Mouse (Mus musculus) MEL (cell line): ENCODE results near the gene Tm4sf4. TPM values are rescaled to one million over a fixed set of nuclear protein-coding genes. Genes with fewer than 3 reads are reported as not detected.

Source experiments
- DNase-seq: peaks from one replicate; pipeline ENCODE4 v3.0.0; 2011; ENCODE audit warnings: low read depth, low spot score
- H3K27ac ChIP-seq: 2 replicates; pipeline ENCODE4 v1.5.1; 2012; ENCODE audit warnings: low read depth, mild to moderate bottlenecking, control low read depth, low read length, moderate library complexity; ENCODE audit not compliant: control insufficient read depth
- H3K27me3 ChIP-seq, 2 experiments: fragments of 150-350 bp in 1 of 2; sonication (generic) in 1 of 2; 2 replicates each; pipeline ENCODE4 v1.6.1; 2012; ENCODE audit warnings: low read length in 2 of 2, mild to moderate bottlenecking in 2 of 2, improper control_type of control experiment in 1 of 2, moderate library complexity in 1 of 2; ENCODE audit not compliant: insufficient read depth in 2 of 2, control insufficient read depth in 1 of 2
- H3K36me3 ChIP-seq, 2 experiments: 2 replicates each; pipeline ENCODE4 v1.6.1; 2012 to 2014; ENCODE audit warnings: low read length in 2 of 2, improper control_type of control experiment in 1 of 2, inconsistent platforms in 1 of 2, mild to moderate bottlenecking in 1 of 2; ENCODE audit not compliant: insufficient read depth in 2 of 2, control insufficient read depth in 1 of 2
- H3K4me1 ChIP-seq, 2 experiments: fragments of 150-350 bp in 1 of 2; sonication (generic) in 1 of 2; 2 replicates each; pipeline ENCODE4 v1.6.1; 2012; ENCODE audit warnings: low read length in 2 of 2, improper control_type of control experiment in 1 of 2, mild to moderate bottlenecking in 1 of 2; ENCODE audit not compliant: insufficient read depth in 2 of 2, control insufficient read depth in 1 of 2
- H3K4me3 ChIP-seq, 2 experiments: fragments of 150-350 bp in 1 of 2; sonication (generic) in 1 of 2; 2 replicates each; pipeline ENCODE4 v1.5.1; 2012; ENCODE audit warnings: low read depth in 2 of 2, low read length in 2 of 2, mild to moderate bottlenecking in 2 of 2, moderate library complexity in 2 of 2, control low read depth in 1 of 2, improper control_type of control experiment in 1 of 2; ENCODE audit not compliant: control insufficient read depth in 1 of 2, insufficient read depth in 1 of 2
- H3K79me2 ChIP-seq: 2 replicates; pipeline ENCODE4 v1.6.1; 2012; ENCODE audit warnings: mild to moderate bottlenecking, low read length, moderate library complexity; ENCODE audit not compliant: control insufficient read depth, poor library complexity, insufficient read depth
- H3K9ac ChIP-seq: 2 replicates; pipeline ENCODE4 v1.6.1; 2012; ENCODE audit warnings: low read depth, mild to moderate bottlenecking, control low read depth, low read length, moderate library complexity; ENCODE audit not compliant: control insufficient read depth, poor library complexity, severe bottlenecking
- H3K9me3 ChIP-seq: fragments of 150-350 bp; sonication (generic); replicated peaks from 2 replicates; pipeline ENCODE4 v1.6.1; 2012; ENCODE audit warnings: mild to moderate bottlenecking, low read length, improper control_type of control experiment, moderate library complexity; ENCODE audit not compliant: insufficient read depth
- CHD2 ChIP-seq: IDR thresholded peaks from 2 replicates; pipeline ENCODE4 v1.6.1; 2011; ENCODE audit warnings: low read length, improper control_type of control experiment
- E2F4 ChIP-seq: IDR thresholded peaks from 2 replicates; pipeline ENCODE4 v1.6.1; 2011; ENCODE audit warnings: low read depth, low read length, improper control_type of control experiment, borderline replicate concordance
- ELF1 ChIP-seq: IDR thresholded peaks from 2 replicates; pipeline ENCODE4 v1.6.1; 2014; ENCODE audit warnings: low read depth, mild to moderate bottlenecking, inconsistent platforms, low read length, improper control_type of control experiment, moderate library complexity
- JUND ChIP-seq: IDR thresholded peaks from 2 replicates; pipeline ENCODE4 v1.6.1; 2011; ENCODE audit warnings: low read depth, mild to moderate bottlenecking, improper control_type of control experiment, low read length
- KAT2A ChIP-seq: conservative IDR thresholded peaks from 2 replicates; pipeline ENCODE4 v1.6.1; 2012; ENCODE audit warnings: low read depth, low read length, improper control_type of control experiment, inconsistent platforms
- MAZ ChIP-seq: IDR thresholded peaks from 2 replicates; pipeline ENCODE4 v1.6.1; 2012; ENCODE audit warnings: low read depth, mild to moderate bottlenecking, inconsistent platforms, low read length, improper control_type of control experiment
- MXI1 ChIP-seq: IDR thresholded peaks from 2 replicates; pipeline ENCODE4 v1.6.1; 2011; ENCODE audit warnings: mild to moderate bottlenecking, low read depth, low read length, improper control_type of control experiment
- MYC ChIP-seq: IDR thresholded peaks from 2 replicates; pipeline ENCODE4 v1.6.1; 2011; ENCODE audit warnings: low read depth, mild to moderate bottlenecking, low read length, improper control_type of control experiment, moderate library complexity
- POLR2AphosphoS2 ChIP-seq: IDR thresholded peaks from 2 replicates; pipeline ENCODE4 v1.6.1; 2011; ENCODE audit warnings: low read length, improper control_type of control experiment
- RAD21 ChIP-seq: IDR thresholded peaks from 2 replicates; pipeline ENCODE4 v1.6.1; 2011; ENCODE audit warnings: mild to moderate bottlenecking, low read depth, low read length, improper control_type of control experiment
- RCOR1 ChIP-seq: IDR thresholded peaks from 2 replicates; pipeline ENCODE4 v1.6.1; 2012; ENCODE audit warnings: low read depth, mild to moderate bottlenecking, inconsistent platforms, low read length, improper control_type of control experiment
- SIN3A ChIP-seq: IDR thresholded peaks from 2 replicates; pipeline ENCODE4 v1.6.1; 2012; ENCODE audit warnings: low read length, improper control_type of control experiment, inconsistent platforms
- SMC3 ChIP-seq: IDR thresholded peaks from 2 replicates; pipeline ENCODE4 v1.6.1; 2011; ENCODE audit warnings: low read depth, low read length, improper control_type of control experiment
- TAL1 ChIP-seq: IDR thresholded peaks from 2 replicates; pipeline ENCODE4 v1.6.1; 2012; ENCODE audit warnings: mild to moderate bottlenecking, inconsistent platforms, low read length, moderate library complexity, mixed read lengths
- TCF12 ChIP-seq: IDR thresholded peaks from 2 replicates; pipeline ENCODE4 v1.6.1; 2014; ENCODE audit warnings: low read depth, mild to moderate bottlenecking, inconsistent platforms, low read length, improper control_type of control experiment, moderate library complexity
- UBTF ChIP-seq: IDR thresholded peaks from 2 replicates; pipeline ENCODE4 v1.6.1; 2012; ENCODE audit warnings: low read depth, mild to moderate bottlenecking, inconsistent platforms, low read length, improper control_type of control experiment, moderate library complexity, borderline replicate concordance; ENCODE audit not compliant: insufficient read depth
- USF1 ChIP-seq: IDR thresholded peaks from 2 replicates; pipeline ENCODE4 v1.6.1; 2014; ENCODE audit warnings: low read depth, mild to moderate bottlenecking, inconsistent platforms, low read length, improper control_type of control experiment, moderate library complexity
- ZC3H11A ChIP-seq: IDR thresholded peaks from 2 replicates; pipeline ENCODE4 v1.6.1; 2012; ENCODE audit warnings: low read depth, mild to moderate bottlenecking, inconsistent platforms, low read length, improper control_type of control experiment
- ZMIZ1 ChIP-seq: IDR thresholded peaks from 2 replicates; pipeline ENCODE4 v1.6.1; 2012; ENCODE audit warnings: low read depth, mild to moderate bottlenecking, inconsistent platforms, low read length, improper control_type of control experiment, moderate library complexity
- polyA plus RNA-seq, 2 experiments: library from polyadenylated mRNA; stranded (reverse) in 1 of 2; unstranded in 1 of 2; fragments of >175 nt in 1 of 2; fragments of >200 nt in 1 of 2; gene quantifications; 2 replicates each; pipeline versions ENCODE4 v1.2.1 to v1.2.4; 2012; ENCODE audit warnings: low replicate concordance in 2 of 2, low read depth in 1 of 2; ENCODE audit not compliant: insufficient read length in 2 of 2, insufficient read depth in 1 of 2, missing spikeins in 1 of 2
- total RNA-seq: library from RNA; depleted of rRNA; stranded (reverse); fragments of 300-350 nt; gene quantifications from 2 replicates; pipeline ENCODE4 v1.2.3, GENCODE M21; 2012

Tm4sf4 gene
- total and polyA plus RNA-seq, 3 experiments = not detected

DNA sequence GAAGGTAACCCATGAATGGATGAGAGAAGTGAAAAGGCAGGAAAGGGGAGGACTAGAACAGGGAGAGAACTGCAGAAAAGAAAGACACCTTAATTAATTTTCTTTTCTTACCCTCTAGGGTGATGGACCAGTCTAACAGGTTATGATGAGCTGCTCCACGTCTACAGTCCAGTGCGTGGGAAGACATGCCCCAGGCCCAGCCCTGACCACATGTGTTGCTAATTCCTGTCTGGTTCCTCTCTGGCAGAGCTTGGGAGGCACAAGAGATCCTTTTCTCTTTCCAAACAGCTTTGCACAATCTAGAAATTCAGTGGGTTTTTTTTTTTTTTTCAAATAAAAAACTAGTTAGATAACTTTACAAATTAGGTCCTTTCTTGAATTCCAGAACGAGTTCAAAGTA lies 15.8 kb downstream of the Tm4sf4 start:
- Histone ChIP-seq H3K27me3 (no peaks in the 10 kb centered on the region), H3K4me3 (no peak overlapping the region), H3K9me3 (no peaks in the 10 kb centered on the region), H3K9ac (no peak overlapping the region), H3K27ac (no peak overlapping the region), H3K4me1 (no peaks in the 10 kb centered on the region), H3K79me2 (no peaks in the 10 kb centered on the region), H3K36me3 (no peaks in the 10 kb centered on the region)
- no peak for DNase-seq
- TF ChIP-seq JUND = no peak
- no peak for TF ChIP-seq TAL1
- no peak for TF ChIP-seq SMC3
- TF ChIP-seq USF1 = no peak
- TF ChIP-seq POLR2AphosphoS2 = no peak
- no peak for TF ChIP-seq RCOR1

DNA sequence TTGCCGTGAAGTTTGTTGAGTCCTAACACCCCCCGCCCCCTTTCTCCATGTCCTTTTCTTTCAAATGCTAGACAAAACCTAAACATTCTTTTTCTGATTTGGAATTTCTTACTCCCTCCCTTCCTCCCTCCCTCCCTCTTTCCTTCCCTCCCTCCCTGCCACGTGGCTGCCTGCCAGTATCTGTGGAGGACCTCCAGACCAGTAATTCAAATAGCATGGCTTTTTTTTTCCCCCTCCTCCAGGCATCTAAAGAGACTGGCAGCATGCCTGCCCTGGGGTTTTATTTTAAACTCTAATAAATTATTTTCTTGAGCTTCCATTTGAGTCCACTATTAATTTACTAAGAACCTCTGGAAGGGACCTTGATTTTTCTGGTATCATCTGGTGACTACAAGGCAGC lies 20.6 kb downstream of the Tm4sf4 start:
- no peak for DNase-seq
- TF ChIP-seq KAT2A (no peak), ELF1 (no peak), ZC3H11A (no peak), USF1 (no peak), RAD21 (no peak), MYC (no peak), MXI1 (no peak), ZMIZ1 (no peak), TCF12 (no peak), UBTF (no peak), SMC3 (no peak), E2F4 (no peak), TAL1 (no peak), SIN3A (no peak), CHD2 (no peak), MAZ (no peak)
- TF ChIP-seq, all 39 proteins: peak for 0
- Histone ChIP-seq H3K27ac (no peak overlapping the region), H3K9ac (no peak overlapping the region), H3K36me3 (no peaks in the 10 kb centered on the region), H3K4me3 (no peak overlapping the region), H3K27me3 (no peaks in the 10 kb centered on the region), H3K79me2 (no peaks in the 10 kb centered on the region), H3K9me3 (no peaks in the 10 kb centered on the region), H3K4me1 (no peaks in the 10 kb centered on the region)
